Mouse (Mus musculus) frontal cortex, postnatal 14 days (tissue): ENCODE data around the gene Gbp7.
"Not testable (repeated sequence)": the region's sequence is repeated elsewhere in the genome, so short reads cannot be mapped to it uniquely, and the experiment has no call there.

ENCODE experiments used
- DNase-seq, 2 experiments: peaks; one replicate each; pipeline ENCODE4 v3.0.0; 2022; ENCODE audit warnings: low spot score in 2 of 2

The Gbp7 gene

GRCm38 (mm10) chr3:142530087-142530953 lies at the start of gene Gbp7:
Gbp7 (plus strand) TSS chr3:142530342.
- DNase-seq: peak; percentile 7 to 26

DNA sequence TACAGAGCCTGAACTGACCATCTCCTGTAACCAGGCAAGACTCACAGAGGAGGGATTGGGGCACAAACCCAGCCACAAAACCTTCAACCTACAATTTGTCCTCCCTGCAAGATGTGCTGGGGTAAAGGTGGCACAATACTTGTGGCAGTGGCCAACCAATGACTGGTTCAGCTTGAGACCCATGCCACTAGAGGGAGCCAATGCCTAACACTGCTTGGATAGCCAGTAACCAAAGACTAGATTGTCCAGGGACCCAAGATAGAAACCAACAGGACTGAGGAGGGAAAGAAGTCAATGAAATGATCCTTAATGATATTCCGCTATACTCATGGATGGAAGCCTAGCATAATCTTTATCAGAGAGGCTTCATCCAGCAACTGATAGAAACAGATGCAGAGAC lies 39.7 kb upstream of the Gbp7 start:
- DNase-seq: peak; percentile 17 to 56

- peak in 1 of 2 experiments; percentile 25 for DNase-seq
Measured at GRCm38 (mm10) chr3:142493536-142494061, 36.5 kb upstream of the Gbp7 start, which contains the start of gene Gbp5. Gbp5 (plus strand) TSS chr3:142493978.

DNA sequence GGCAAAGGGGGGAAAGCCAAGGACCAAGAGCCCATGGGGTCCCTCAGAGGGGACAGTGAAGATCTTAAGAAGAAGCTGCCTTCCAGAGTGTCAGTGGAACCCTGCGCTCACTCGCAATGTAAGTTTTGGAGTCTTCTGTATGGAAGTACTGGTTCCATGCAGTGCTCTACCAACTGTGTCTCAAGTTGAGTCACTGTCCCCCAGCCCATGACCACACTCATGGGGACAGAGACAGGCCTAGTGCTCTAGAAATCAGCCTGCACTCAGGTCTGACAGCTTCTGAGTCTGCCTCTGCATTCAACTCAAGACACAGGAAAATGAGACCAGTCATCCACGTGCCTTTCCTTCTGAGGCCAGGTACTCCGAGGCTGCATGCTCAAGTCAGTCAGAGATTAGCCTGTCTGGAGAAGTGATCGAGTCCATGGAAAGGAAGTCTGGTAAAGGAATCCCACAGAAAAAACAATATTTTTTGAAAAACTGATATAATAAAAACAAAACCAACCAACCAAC lies 34.9 kb upstream of the Gbp7 start:
- DNase-seq: no peak

GRCm38 (mm10) chr3:142496113-142497101 lies 33.7 kb upstream of the Gbp7 start:
- DNase-seq: no peak

- no peak for DNase-seq
Measured at GRCm38 (mm10) chr3:142497123-142497841, 32.9 kb upstream of the Gbp7 start.

DNA sequence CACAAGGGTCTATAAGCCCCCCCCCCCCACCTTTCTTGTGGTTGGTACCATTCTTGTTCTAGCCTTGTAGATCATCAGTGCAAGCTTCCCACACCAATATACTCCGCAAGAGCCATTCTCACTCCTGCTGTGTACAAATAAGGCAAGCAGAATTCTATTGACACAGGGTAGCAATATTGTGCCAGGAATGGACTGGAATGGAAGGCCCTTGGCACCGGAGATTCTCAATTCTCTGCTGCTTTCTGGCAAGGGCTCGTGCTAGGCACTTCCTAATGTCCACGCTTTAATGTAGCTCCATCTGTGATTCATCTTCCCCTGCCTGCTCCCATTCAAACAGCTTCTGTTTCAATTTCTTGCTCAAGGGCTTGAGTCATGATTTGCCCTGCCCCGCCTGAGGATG lies 31.2 kb upstream of the Gbp7 start:
- no peak for DNase-seq

GRCm38 (mm10) chr3:142528116-142528515 lies 2.0 kb upstream of the Gbp7 start:
- no peak for DNase-seq

- no peak for DNase-seq
Measured at GRCm38 (mm10) chr3:142529597-142529996, 545 bp upstream of the Gbp7 start.

- DNase-seq: no peak
Measured at GRCm38 (mm10) chr3:142531595-142531994, 1.5 kb downstream of the Gbp7 start.

DNA sequence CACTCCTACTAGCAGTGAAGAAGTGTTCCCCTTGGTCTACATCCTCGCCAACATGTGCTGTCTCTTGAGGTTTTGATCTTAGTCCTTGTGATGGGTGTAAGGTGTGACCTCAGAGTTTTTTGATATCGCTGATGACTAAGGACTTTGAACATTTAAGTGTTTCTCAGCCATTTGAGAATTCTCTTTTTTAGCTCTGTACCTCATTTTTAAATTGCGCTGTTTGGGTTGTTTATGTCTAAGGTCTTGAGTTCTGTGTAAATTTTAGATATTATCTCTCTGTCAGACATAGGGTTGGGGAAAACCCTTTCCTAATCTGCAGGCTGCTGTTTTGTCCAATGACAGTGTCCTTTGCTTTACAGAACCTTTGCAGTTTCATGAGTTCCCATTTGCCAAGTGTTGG lies 3.0 kb downstream of the Gbp7 start:
- DNase-seq: no peak

GRCm38 (mm10) chr3:142535667-142536066 lies 5.5 kb downstream of the Gbp7 start:
- DNase-seq: no peak

DNA sequence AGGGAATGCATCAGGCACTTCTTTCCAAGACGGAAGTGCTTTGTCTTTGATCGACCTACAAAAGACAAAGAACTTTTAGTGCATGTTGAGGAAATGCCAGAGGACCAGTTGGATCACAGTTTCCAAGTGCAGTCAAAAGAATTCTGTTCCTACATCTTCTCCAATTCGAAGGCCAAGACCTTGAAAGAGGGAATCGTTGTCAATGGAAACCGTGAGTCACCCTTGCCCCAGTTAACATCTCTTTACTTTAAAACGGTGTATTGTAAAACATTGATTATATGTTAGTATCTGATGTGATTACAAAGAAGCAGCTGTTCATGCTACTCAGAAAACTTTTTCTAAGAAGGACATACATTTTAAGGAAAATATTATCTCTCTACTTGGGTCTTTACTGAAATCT lies 11.2 kb downstream of the Gbp7 start:
- DNase-seq: no peak

DNA sequence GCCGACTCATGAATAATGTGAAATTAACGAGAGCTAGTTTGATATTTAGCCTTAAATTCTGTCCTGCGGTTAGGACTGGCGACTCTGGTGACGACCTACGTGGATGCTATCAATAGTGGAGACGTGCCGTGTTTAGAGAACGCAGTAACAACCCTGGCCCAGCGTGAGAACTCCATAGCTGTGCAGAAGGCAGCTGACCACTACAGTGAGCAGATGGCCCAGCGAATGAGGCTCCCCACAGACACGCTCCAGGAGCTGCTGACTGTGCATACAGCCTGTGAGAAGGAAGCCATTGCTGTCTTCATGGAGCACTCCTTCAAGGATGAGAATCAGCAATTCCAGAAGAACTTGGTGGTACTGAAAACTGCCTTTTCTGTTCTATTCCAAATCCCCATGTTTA lies 12.6 kb downstream of the Gbp7 start:
- not testable (repeated sequence) for DNase-seq

DNA sequence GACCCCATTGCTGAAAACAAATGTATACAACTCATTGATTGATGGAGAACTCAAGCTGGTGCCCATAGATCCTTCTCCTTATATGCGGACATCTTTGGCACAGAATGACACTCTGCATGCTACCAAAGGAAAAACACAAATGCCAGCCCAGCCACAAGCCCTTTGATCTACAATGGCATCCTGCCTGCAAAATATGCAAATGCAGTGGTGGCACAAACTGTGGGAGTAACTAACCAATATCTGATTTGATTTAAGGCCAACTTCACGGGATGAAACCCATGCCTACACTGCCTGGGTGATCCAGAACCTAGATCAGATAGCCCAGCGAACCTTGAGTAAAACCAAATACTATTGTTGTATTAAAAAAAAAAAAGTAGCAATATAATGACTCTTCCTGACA lies 16.5 kb downstream of the Gbp7 start:
- DNase-seq: no peak

DNA sequence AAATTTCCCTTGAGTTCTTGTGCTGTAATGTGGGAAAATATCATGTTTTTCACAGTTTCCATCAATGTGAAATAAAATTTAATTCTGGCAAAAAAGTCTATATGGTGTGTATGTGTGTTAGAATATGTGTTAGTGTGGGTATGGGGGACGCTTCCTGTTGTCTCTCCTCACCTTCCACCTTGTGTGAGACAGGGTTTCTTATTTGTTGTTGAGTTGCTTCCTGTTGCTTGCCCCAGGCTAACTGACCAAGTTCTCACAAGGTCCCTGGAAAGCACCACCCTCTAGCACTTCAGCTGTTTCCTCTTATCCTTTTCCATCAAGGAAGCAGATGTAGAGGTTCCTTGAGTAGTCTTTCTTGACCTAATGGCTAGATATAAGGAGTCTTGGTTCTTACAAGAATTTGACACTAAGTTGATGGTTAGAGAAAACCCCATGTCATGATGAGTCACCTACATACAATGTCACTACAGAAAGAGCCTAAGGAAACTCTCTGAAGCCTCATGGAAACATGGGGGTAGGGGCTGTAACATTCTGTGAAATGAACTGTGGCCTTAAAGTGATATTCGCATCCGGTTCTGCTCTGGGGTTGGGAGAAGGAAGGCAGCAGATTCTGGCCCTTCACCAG lies 20.0 kb downstream of the Gbp7 start:
- DNase-seq: no peak

GRCm38 (mm10) chr3:142554601-142555000 lies 24.5 kb downstream of the Gbp7 start:
- no peak for DNase-seq

DNA sequence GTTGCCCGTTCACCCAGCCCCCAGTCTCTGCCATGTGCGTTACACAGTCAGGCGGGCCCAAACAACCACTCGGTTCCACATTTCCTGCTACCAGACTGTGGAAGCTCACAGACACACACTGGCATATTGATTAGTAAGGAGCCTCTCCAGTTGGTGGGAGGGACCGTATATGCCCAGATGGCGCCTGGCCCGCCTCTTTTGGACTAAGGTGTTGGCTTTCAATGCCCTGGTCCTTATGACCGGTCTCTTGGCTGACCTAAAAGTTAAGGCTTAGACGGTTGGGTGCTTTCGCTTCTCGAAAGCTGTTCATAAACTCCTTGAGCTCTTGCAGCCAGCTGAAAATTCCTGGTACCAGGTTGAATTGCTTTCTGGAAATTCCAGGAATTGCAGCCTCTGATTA lies 25.5 kb downstream of the Gbp7 start:
- no peak for DNase-seq

DNA sequence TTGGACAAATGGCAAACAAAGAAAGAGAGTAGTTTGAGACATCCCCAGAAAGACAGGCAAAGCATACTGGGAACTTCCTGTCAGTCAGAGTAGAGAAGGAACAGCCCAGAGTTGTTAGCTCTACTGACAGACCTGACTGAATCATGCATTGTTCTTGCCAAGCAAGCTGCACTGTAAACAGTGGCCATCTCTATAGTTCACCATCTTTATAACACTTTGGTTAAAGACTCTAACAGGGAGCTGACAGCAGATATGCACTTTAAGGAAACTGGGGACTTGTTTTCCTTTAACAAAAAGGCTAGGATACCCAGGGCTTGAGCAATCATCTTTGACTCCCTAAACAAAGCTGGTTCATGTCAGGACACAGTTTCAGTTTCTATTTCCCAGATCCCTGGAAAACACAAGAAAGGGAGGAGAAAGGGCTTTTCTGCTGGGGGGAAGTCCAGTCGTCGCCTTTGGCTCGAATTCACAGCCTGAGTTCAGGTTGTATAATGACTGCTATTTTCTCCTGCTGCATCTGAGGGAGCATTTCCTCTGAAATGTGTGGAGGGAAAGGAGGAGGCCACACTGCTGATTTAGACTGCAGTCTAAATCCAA lies 29.6 kb downstream of the Gbp7 start, which contains the start of gene Gbp3:
TSS of gene Gbp3 (plus strand) at position 395 of the 597 bp plus-strand sequence.
- no peak for DNase-seq

GRCm38 (mm10) chr3:142560296-142560948 lies 30.3 kb downstream of the Gbp7 start:
- DNase-seq: peak; percentile 55 to 73
